Mouse (Mus musculus): ENCODE data around the gene Rbm12.

- TF ChIP-seq POLR2A (IDR thresholded peaks at IDR 0.05; ENCODE audit: low read depth, low read length) (no peak), CTCF (IDR thresholded peaks at IDR 0.05; ENCODE audit: borderline replicate concordance, insufficient read depth, low read length) (no peak)
These were observed 24.2 kb downstream of the Rbm12 start for GRCm38 (mm10) chr2:156087391-156088110.

All from embryonic fibroblast, embryonic 13.5 days (primary cell).